Mouse (Mus musculus): ENCODE data around the gene Gtf2h5. TPM values are rescaled to one million over a fixed set of nuclear protein-coding genes. Genes with fewer than 3 reads are reported as not detected.
A peak's percentile ranks its signal among the peaks of the same experiment; 100 is the strongest.

Gtf2h5 gene
- total RNA-seq, 1 experiment from 2014 or later, result 43.6 TPM

DNA sequence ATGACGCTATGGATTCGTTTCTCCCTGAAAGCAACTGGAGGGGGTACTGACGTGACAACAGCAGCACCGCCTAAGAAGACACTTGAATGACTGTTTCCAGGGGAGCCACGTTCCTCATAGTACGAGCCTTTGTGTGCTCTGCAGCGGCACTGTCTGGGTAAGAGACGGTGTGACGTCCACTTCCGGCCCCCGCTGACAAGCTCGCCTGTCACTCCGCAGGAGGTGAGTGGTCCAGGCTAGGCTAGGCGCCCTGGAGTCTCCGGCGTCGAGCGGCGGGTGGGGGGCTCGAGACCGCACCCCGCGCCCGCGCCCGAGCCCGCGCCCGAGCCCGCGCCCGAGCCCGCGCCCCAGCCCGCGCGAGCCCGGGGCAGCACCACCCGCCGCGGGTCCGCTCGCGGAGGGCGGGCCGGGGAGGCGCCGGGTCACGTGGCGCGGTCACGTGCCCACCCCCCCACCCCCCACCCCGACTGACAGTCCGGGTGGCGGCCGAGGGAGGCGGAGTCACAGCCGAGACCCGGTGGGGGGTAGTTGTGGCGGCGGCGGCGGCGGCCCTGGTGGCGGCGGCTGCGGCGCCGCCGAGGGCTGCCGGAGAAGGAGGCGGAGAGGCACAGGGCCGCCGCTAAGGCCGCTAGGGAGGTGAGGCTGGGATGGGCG, 26.9 kb downstream of the Gtf2h5 start, which contains the start of gene Tulp4:
Tulp4 (plus strand) TSS at position 77 of the 654 bp plus-strand sequence.
- ATAC-seq (replicated peaks in 1 of 2; ENCODE audit: insufficient read depth in 1 of 2, low FRiP score in 2 of 2, low TSS enrichment in 1 of 2, low read depth in 1 of 2, poor library complexity in 2 of 2, severe bottlenecking in 2 of 2), result peak; percentile 67 to 80

DNA sequence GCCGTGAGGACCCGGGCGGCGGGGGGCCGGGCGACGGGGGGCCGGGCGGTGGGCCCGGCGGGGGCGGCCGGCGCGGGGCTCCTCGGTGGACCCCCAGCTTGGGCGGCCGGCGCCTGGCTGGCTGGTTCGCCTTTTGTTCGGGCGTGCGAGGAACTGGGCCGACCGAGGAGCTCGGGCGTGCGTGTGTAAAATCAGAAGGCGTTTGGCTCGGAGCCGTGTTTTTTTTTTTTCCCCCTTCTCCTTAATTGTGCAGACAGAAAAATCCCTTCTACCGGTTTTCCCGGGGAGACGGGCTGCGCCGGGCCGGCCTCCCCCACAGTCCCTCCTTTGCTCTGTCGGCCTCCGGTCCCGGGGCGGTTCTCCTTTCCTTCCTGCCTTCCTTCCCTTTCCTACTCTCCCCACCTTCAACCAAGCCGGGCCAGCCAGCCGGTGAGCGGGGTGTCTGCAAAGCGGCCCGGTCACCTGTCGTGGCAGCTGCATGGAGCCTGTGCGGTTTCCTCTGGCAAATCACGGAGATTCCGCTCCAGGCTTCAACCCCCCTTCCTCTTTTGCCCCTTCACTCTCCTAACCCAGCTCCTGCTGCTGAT, 27.5 kb downstream of the Gtf2h5 start:
- peak; percentile 63 to 82 for ATAC-seq (replicated peaks in 1 of 2; ENCODE audit: insufficient read depth in 1 of 2, low FRiP score in 2 of 2, low TSS enrichment in 1 of 2, low read depth in 1 of 2, poor library complexity in 2 of 2, severe bottlenecking in 2 of 2)

DNA sequence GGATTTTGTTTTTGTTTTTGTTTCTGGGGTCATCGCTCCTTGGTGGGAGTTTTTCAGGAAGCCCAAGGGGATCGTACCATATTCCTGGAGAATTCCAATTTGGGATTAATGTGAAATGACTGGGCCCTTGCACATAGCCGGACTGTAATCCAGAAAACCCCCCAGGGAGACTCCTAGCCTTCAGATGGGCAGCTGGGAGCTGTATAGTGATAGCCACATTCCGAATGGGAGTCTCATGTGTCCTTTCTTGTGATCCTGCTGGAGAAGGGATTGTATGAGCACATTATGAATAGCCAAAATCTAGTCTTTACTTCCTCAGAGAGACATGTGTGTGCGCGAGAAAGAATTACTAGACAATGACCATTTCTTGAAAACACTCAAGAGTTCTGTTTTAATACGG, 28.6 kb downstream of the Gtf2h5 start:
- ATAC-seq (replicated peaks in 1 of 2; ENCODE audit: insufficient read depth in 1 of 2, low FRiP score in 2 of 2, low TSS enrichment in 1 of 2, low read depth in 1 of 2, poor library complexity in 2 of 2, severe bottlenecking in 2 of 2), result no peak

DNA sequence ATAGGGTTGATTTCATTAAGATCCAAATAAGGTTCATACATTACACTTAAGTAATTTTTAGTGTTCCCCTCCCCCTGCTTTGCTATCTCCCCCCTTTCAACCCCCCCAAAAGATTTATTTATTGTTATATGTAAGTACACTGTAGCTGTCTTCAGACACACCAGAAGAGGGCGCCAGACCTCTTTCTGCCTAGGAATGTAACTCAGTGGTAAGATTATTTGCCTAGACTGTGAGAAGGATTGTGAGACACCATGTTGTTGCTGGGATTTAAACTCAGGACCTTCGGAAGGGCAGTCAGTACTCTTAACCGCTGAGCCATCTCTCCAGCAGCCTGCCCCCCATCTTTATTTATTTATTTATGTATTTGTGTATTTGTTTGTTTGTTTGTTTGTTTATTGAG, 31.4 kb downstream of the Gtf2h5 start:
- no peak for ATAC-seq (replicated peaks in 1 of 2; ENCODE audit: insufficient read depth in 1 of 2, low FRiP score in 2 of 2, low TSS enrichment in 1 of 2, low read depth in 1 of 2, poor library complexity in 2 of 2, severe bottlenecking in 2 of 2)

DNA sequence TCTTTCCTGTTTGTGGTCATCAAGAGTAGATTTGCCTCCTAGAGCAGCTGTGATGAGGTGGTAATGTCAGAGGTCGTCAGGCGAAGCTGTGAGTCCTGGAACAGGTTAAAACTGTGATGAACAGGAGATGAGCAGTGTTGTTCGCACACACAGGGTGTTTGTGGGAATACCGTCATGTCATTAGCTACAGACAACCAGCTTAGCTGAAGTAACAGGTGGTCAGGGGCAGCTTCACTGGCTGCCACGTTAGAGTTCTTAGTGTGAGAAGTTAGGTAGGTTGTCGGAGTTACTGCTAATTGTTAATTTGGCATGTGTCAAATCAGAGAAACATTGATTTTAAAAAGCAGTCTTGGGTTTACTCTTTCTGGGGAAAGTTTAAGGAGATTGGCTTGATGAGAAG, 34.1 kb downstream of the Gtf2h5 start:
- ATAC-seq (replicated peaks in 1 of 2; ENCODE audit: insufficient read depth in 1 of 2, low FRiP score in 2 of 2, low TSS enrichment in 1 of 2, low read depth in 1 of 2, poor library complexity in 2 of 2, severe bottlenecking in 2 of 2), result no peak

- no peak for ATAC-seq (replicated peaks in 1 of 2; ENCODE audit: insufficient read depth in 1 of 2, low FRiP score in 2 of 2, low TSS enrichment in 1 of 2, low read depth in 1 of 2, poor library complexity in 2 of 2, severe bottlenecking in 2 of 2)
Observed at GRCm38 (mm10) chr17:6115085-6115484, 35.5 kb downstream of the Gtf2h5 start.

DNA sequence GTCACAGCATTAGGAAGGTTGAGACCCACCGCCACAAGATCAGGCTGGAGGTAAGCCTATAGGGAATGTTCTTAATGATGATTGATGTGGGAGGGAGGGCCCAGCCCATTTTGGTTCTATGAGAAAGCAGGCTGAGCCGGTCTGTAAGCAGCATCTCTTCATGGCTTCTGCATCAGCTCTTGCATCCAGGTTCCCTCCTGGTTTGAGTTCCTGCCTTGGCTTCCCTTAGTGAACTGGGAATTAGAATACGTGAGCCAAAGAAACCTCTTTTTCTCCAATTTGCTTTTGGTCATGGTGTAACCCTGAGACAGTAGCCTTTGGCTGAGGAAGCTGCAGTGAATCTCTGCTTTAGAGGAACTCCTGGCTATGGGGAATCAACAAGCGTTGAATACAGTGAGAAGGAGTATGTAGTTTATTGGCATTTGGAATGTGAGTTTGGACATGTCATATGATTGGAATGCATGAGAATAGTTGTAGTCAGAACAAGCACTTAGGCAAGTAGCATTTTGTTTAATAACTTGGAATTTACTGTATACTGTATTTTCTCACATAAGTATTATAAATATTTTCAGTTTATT, 37.7 kb downstream of the Gtf2h5 start:
- ATAC-seq (replicated peaks in 1 of 2; ENCODE audit: insufficient read depth in 1 of 2, low FRiP score in 2 of 2, low TSS enrichment in 1 of 2, low read depth in 1 of 2, poor library complexity in 2 of 2, severe bottlenecking in 2 of 2), result no peak

DNA sequence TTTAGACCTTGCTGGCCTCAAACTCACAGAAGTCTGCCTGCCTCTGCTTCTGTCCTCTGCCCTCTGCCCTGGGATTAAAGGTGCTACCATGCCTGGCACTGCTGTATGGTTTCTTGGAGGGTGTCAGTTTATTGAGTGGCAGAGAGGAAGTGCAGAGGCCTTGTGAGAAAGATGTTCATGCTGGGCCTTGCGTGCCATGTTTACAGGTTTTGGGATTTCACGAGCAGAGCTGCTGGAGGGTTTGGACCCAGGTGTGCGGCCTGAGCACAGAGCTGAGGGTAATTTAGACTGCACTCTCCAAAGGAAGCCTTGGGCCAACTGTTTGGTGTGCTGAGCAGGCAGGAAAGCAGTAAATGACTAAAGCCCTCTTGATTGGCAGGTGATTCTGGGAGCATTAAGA, 38.3 kb downstream of the Gtf2h5 start:
- ATAC-seq (replicated peaks in 1 of 2; ENCODE audit: insufficient read depth in 1 of 2, low FRiP score in 2 of 2, low TSS enrichment in 1 of 2, low read depth in 1 of 2, poor library complexity in 2 of 2, severe bottlenecking in 2 of 2), result no peak

DNA sequence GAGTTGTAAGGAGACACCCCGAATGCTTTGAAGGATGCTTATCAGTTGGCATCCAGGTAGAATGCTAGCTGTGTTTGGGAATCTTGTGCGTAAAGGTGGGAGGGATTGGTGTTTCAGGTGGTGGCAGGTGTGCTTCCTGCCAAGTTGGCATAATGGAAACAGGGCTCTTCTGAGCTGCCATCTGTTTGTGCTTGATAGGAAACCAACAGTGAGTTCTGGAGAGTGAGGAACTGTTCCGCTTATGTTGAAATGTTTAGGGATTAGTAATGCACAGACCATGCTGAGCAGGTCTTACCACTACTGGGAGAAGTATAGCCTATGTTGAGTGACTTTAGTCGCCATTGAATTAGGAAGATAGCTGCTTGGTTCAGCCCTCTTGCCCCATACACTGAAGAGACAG, 39.3 kb downstream of the Gtf2h5 start:
- ATAC-seq (replicated peaks in 1 of 2; ENCODE audit: insufficient read depth in 1 of 2, low FRiP score in 2 of 2, low TSS enrichment in 1 of 2, low read depth in 1 of 2, poor library complexity in 2 of 2, severe bottlenecking in 2 of 2), result no peak

DNA sequence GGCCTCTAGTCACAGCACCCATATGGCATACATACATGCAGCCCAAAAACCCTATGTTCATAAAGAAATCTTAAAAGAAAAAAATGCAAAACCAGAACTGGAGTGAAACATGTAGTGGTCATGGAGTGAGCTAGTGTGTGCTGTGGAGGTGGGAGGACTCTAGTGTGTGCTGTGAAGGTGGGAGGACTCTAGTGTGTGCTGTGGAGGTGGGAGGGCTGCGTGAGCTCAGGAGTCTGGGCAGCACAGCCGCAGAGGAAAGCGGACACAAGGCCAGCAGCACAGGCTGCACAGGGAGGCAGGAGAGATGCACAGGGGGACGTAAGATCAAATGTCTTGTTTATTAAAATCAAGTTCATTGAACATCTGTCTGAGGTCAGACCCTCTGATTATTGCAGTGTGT, 44.2 kb downstream of the Gtf2h5 start:
- ATAC-seq (replicated peaks in 1 of 2; ENCODE audit: insufficient read depth in 1 of 2, low FRiP score in 2 of 2, low TSS enrichment in 1 of 2, low read depth in 1 of 2, poor library complexity in 2 of 2, severe bottlenecking in 2 of 2), result no peak

DNA sequence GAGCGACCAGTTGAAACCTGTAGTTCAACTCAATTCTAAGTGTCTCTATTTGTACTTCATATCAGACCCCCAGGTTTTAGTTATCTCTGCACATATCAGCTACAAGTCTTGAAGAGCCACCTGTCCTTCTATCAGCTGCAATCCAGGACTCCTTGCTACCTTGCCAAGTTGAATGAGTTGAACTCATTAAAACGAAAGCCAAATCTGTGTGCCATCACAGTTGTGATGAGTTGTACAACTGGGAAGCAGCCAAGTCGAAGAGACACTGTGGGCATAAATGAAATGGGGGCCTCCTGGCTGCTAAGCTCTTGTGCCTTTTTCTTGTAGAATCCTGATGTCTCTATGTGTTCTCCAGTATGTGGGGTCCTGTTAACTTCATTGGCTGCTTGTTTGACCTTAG, 45.9 kb downstream of the Gtf2h5 start:
- ATAC-seq (replicated peaks in 1 of 2; ENCODE audit: insufficient read depth in 1 of 2, low FRiP score in 2 of 2, low TSS enrichment in 1 of 2, low read depth in 1 of 2, poor library complexity in 2 of 2, severe bottlenecking in 2 of 2), result no peak

DNA sequence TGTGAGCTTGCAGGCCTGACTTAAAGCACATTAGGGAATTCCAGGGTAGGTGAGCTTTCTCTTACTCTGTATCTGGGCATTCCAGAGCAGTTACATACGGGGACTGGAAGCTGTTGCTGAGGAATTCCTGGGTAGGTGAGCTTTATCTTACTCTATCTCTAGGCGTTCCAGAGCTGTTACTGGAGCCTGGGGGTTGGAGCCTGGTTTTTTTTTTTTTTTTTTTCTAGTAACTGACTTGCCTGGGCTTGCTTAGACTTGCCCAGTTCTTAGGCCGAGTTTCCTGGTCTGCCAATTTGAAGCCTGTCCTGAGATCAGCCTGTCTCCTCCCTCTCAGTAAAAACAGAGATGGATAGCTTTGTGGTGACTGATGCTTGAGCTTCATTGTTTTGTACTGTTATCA, 48.5 kb downstream of the Gtf2h5 start:
- no peak for ATAC-seq (replicated peaks in 1 of 2; ENCODE audit: insufficient read depth in 1 of 2, low FRiP score in 2 of 2, low TSS enrichment in 1 of 2, low read depth in 1 of 2, poor library complexity in 2 of 2, severe bottlenecking in 2 of 2)

DNA sequence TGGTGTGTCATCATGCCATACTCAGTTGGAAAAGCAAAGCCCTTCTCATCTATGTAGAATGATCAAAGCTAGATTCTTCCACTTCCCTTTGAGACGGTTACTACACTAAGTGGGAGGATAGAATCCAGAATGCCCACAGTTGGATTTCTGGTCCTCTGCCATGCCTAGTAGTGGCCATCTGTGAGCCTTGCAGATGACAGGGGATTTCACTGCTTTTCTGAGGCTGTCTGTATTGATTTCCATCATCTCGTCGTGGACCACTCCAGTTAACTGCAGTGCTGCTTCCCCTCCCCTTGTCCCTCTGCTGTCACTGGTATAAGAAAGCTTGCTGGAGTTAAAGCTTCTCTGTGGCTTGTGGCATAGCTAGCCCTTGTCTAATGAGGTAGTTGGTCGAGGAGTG, 49.8 kb downstream of the Gtf2h5 start:
- no peak for ATAC-seq (replicated peaks in 1 of 2; ENCODE audit: insufficient read depth in 1 of 2, low FRiP score in 2 of 2, low TSS enrichment in 1 of 2, low read depth in 1 of 2, poor library complexity in 2 of 2, severe bottlenecking in 2 of 2)

DNA sequence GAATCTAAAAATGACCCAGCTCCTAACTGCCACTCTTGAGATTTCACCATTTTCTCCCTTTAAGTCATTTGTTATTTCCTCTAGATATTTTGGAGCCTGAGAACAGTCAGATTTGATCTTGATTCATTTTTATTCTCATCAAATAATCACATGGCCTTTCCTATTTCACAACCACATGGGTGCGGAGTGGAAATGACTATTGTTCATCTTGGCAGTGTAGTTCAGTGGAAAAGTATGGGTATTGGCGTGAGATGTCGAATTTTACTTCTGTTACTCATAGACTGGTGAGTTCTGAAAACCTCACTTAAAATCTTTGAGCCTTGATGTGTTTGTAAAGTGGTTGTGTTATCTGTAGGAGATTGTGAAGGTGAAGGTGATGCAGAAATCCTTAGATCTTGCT, 51.5 kb downstream of the Gtf2h5 start:
- ATAC-seq (replicated peaks in 1 of 2; ENCODE audit: insufficient read depth in 1 of 2, low FRiP score in 2 of 2, low TSS enrichment in 1 of 2, low read depth in 1 of 2, poor library complexity in 2 of 2, severe bottlenecking in 2 of 2), result no peak

Other genes starting within 250 kb of the Gtf2h5 start
- gene Snx9, start 238.5 kb upstream of the Gtf2h5 start, total RNA-seq (2017), result 28.5 and 28.8 TPM in 2 replicates
- 8.1 and 17.9 TPM in 2 replicates for gene Synj2, start 138.5 kb upstream of the Gtf2h5 start, total RNA-seq (2017)
- 1.4 and 2.2 TPM in 2 replicates for gene Serac1, start within 50 bp of the Gtf2h5 start, total RNA-seq (2017)
- gene Tulp4, start 26.7 kb downstream of the Gtf2h5 start, total RNA-seq (2017), result 10.1 and 16.3 TPM in 2 replicates
- gene Tmem181a, start 177.1 kb downstream of the Gtf2h5 start, total RNA-seq (2017), result 5.2 and 13.8 TPM in 2 replicates
- gene Dynlt1a, start 237.7 kb downstream of the Gtf2h5 start, total RNA-seq (2017), result 4.4 and 7.8 TPM in 2 replicates